Mouse (Mus musculus) lung, postnatal 0 days (tissue): Measurements from ENCODE around the gene Dclk1.

Experiments used
- CTCF ChIP-seq: IDR thresholded peaks from 2 replicates; pipeline ENCODE4 v1.5.1; 2016; ENCODE audit warnings: antibody characterized with exemption, mild to moderate bottlenecking
- EP300 ChIP-seq: IDR thresholded peaks from 2 replicates; pipeline ENCODE4 v1.6.1; 2016; ENCODE audit warnings: antibody characterized with exemption, mild to moderate bottlenecking, control low read depth

DNA sequence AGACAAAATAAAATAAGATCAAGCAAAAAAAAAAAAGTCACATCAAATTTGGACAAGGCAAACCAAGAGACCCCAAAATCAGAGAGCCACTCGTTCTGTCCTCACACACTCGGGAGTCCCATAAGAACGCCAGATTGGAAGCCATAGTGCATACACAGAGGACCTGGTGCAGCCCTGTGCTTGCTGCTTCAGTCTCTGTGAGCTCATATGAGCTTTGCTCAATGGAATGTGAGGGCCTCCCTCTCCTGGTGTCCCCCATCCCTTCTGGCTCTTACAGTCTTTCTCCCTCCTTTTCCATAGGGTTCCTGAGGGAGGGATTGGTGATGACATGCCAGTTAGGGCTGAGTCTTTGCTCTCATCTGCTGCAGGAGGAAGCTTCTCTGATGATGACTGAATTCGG is 27.6 kb downstream of the Dclk1 start:
- TF ChIP-seq CTCF = no peak
- TF ChIP-seq EP300 = no peak
